Mouse (Mus musculus): ENCODE results near the gene Zfp692. TPM values are rescaled to one million over a fixed set of nuclear protein-coding genes. Genes with fewer than 3 reads are reported as not detected.

Zfp692 gene
- polyA plus RNA-seq, 2 experiments from 2014 or later = 10.7 TPM

DNA sequence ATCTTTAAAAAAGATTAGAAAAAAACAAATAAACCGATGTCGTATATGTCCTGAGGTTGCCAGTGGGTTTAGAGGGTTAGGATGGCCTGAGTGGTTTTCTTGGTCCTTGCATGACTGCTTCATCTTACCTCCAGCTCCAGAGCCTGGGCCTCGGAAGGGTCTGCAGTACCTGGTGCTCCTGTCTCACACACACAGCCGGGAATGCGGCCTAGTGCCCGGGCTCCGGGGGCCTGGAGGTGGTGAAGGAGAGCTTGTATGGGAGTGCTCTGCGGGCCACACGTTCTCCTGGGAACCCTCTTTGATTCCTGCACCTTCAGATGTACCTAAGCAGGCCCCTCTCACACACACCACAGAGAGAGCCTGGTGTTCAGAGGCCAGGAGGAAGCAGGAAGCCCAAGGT is 1.8 kb downstream of the Zfp692 start:
- ATAC-seq = no peak

DNA sequence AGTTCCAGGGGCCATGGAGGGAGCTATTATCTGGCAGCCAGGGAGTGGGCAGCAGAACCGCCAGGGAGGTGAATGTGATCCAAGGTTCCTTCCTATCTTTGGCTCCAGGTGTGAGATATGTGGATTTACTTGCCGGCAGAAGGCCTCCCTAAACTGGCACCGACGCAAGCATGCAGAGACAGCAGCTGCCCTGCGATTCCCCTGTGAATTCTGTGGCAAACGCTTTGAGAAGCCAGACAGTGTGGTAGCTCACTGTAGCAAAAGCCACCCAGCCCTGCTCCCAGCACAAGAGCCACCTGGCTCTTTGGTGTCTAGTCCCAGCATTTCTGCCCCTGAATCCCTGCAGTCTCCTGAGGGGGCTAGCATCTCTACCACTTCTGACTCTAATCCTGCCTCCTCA is 7.2 kb downstream of the Zfp692 start:
- ATAC-seq = no peak

DNA sequence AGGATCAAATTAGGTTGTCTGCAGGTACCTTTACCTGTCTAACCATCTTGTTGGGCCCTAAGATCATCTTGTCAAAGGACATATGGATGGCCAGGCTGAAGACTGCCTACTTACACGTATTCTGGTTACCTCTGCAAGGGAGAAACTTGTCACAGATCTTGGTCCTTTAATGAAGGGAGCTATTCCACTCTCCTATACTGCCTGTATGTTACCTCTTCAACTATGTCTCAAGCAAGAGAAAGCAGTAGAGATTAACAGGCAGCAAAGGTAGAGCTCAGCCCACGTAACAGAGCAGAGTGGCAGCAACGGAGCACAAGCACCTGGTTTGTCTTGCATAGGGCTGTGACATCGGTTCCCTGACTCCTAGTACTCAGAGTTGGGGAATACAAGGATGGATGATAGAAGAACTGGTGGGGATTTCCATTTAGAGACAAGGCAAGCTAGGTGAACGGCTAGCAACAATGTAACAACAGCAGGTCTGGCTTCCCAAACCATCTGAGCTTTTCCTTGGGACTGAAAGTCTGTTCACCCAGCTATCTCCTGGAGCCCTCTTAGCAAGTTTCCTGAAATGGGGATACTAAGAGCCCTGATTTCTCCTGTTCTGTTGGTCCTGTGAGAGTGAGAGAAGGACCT is 8.8 kb downstream of the Zfp692 start:
- ATAC-seq = no peak

DNA sequence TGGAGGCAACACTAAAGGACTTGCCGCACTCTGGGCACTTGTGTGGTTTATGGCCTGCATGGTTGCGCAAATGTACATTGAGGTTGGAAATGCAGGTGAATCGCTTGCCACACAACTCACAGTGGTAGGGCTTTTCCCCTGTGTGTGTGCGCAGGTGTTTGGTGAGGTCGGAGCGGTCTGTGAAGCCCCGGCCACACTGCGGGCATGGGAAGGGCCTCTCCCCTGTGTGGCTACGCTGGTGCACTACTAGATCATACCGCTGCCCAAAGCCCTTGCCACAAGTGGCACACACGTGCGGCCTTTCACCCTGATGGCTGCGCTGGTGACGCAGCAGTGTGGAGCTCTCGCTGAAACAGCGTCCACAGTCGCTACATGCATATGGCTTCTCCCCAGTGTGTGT is 9.5 kb downstream of the Zfp692 start:
- no peak for ATAC-seq

DNA sequence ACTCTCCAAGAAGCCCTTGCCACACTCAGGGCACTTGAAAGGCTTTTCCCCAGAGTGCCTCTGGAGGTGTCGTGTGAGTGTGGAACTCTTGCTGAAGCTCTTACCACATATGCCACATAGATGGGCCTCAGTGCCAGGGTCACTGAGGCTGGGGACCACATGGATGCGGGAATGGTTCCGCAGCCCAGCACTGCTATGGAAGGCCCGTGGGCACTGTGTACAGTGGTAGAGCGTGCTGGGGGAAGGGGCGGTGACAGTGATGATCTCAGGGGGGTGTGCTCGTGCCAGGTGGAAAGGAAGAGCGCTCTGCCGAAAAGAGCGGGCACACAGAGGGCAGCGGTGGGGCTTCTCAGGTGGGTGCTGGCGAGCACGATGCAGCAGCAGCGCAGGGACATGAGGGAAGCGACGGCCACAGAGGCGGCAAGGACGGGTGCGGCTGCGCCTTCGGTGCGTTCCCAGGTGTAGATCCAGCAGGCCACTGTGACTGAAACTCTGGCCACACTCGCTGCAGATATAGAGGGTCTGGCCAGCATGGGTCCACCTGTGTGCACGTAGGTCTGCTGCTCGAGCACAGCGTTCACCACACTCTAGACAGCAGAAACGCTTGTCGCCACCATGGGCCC is 10.0 kb downstream of the Zfp692 start:
- no peak for ATAC-seq

DNA sequence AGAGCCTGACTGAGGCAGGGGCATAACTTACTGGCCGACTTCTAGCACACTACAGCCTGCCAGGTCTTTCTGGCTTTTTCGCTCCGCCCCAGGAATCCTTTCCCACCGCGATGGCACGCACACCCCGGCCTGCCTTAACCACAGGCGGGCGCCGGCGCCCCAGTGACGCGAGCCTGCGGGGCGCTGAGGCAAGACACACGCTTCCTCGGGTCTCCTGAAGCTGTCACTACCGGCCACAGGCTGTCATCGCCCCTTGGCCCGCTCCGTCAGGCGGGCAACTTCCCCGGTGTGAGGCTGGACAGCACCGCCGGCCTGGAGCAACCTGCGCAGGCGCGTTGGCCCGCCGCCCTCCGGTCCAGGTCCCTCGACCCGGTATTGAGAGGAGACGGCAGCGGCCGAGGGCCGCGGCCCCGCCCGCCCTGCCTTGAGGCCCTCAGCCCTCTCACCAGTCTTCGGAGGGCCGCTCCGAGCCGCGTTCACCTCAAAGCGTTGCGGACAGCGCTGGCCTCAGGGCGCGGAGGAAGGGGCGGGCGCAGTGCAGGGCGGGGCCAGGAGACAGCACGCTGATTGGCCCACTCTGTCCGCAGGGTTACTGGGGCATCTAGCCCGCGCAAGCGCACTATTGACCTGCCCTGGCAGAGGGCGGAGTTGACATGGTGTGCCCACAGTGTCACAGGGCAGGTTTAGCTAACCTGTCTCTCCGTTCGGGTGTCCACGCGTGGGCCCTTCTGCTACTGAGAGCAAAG is 16.1 kb downstream of the Zfp692 start:
- ATAC-seq = peak; percentile 94

DNA sequence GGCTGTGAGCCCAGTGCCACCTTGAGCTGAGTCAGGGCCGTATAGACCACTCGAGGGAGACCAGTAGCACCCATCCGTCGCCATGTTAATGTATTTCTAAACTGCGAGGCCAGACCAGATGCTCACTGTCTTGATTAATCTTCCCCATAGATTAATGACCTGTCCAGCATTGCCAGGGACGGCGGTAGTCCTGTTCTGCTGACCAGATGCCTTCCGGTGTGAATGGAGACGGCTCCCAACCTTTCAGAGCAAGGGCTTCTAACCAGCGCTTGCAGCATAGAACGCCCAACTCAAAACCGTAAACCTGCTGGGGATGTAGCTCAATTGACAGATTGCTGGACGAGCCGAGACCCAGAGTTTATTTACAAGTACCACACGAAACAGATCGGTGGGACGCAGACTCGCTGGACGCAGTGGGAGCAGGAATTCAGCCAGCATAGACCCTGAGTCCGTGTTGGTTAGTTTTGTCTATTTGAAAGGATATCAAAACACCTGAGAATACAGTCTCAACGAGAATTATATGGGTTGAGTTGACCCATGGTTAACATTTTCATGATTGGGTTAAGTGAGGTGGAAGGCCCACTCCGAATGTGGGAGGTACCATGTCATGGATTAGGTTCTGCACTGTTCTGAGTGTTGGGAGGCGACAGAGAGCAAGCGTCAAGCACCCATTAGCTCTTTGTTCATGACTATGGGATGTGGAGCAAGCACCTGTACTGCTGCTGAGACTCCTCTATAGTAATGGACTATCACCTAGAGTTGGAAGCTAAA is 16.9 kb downstream of the Zfp692 start:
- peak; percentile 8 for ATAC-seq

DNA sequence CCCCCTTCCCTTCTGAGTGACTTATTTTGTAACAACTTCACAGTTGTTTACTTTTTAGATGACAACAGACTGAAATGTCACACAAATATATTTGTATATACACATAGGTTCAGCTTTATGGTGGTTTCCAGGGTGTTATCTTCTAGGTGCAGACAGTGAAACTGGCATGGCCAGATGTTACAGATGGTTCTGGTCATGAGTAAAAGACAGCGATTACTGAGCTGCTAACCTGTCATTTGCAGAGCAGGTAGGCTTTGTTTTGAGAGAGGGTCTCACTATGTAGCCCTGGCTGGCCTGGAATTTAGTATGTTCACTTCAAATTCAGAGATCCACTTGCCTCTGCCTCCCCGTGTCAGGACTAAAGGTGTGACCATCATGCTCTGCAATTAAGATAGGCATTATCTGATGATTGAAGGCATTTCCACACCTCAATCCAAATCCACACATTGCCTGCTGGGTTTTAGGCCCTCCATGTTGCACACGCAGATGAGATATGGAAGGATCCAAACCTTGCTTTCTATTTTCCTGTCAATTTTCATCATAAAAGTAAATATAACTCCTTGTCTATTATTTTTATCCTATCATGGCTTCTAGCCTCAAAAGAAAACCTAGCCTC is 17.9 kb downstream of the Zfp692 start:
- ATAC-seq = no peak

DNA sequence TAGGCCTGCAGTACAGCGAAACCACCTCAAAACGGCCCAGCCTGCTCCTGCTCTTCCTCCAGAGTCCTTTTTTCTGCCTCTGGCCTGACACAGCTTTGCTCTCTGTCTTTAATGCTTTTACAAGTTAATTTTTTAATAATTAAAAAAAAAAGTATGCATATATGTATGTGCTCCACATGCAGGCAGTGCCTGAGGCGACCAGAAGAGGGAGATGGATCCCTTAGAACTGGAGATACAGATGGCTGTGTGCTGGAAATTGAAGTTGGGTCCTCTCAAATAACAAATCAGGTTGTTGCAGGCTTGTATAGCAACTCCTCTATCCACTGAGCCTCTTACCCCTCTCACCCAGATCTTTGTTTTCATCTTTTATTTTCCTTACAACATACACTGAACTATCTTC is 19.9 kb downstream of the Zfp692 start:
- no peak for ATAC-seq

DNA sequence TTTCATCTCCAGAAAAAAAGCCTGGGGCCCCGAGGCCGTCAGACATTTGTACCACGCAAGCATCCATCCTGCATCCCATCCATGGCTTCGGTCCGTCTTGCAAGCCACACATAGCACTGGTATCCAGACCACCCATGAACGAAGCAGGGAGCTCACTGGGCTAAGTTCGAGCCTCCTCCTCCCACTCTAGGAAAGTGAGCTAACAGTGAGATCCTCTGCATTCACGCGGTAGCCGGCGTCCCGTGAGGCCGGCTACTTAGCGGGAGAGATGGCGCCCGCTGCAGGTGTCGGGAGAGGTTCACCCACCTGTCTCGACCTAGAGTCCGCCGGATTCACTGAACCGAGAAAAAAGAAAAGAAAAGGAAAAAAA is 23.0 kb downstream of the Zfp692 start:
- peak; percentile 22 for ATAC-seq

DNA sequence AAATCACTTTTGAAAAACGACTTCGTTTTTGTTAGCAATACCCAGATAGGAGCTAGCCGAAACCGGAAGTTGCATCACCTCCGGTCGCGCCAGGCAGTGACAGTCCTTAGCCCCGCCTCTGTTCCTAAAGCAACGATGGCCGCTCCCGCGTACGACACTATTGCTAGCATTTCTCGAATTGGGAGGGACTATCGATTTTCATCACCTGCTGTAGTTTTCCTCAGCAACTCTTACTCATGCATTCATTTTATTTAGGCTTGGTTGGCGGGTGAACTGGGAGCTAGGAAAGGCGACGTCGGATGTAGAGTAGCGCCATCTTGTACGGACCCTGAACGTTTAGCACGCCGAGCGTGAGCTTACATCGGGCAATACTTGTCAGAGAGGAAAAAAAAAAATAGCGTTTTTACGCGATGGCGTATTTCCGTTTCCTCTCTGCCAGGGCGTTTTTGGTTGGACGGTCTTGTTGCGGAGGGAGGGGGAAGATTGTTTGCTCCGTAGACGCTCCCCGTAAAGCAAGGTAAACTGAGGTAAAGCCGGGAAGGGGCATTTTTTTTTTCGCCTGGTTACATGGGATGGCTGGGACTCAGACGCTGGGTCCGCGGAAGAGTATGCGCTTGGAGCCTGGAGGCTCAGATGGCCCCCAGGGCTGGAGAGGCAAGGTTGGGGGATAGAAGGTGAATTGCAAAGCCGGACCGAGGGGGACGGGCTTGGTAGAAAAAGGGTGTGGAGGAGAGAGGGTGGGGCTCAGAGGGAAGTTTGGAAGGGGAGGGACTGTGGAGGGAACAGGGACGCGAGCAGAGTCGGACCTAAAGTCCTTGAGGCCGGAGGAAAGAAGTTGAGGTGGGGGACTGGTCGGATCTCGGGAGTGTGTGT is 23.6 kb downstream of the Zfp692 start, which contains the start of the genes Zfp672 and Sh3bp5l:
Gene Zfp672, minus strand, starts transcription at position 64 of the 873 bp plus-strand sequence.
Gene Sh3bp5l, plus strand, starts transcription at position 449 of the 873 bp plus-strand sequence.
- ATAC-seq = peak; percentile 94

DNA sequence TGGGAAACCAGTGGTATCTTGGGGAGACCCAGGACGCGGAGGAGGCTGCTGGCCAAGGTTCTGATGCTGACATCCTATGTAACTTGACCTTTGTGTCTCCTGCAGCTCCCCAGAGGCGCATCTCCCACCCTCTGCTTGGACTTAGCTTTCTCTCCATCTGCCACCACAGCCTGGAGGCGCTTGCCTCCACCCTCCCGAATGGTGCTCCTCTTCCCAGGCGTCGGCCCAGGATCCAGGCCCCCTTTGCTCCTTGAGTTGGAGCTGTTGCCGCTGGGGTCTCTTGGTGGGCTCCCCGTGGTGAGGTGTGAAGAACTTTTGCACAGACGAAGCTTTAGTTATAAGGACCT is 24.3 kb downstream of the Zfp692 start:
- no peak for ATAC-seq

DNA sequence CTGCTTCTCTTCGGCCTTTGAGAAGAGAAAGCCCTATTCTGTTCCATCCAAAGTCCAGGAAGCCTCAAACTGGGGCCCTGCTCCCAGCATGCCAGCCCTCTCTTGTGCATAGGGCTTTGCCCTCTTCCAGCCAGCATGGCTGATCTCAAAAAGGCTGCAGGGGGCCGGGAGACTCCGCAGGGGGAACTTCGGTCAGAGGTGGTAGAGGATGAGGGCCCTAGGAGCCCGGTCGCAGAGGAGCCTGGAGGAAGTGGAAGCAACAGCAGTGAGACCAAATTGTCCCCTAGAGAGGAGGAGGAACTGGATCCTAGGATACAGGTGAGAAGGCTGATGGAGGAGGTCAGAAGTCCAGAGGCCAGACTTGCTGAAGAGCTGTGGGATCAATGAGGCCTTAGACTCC is 24.7 kb downstream of the Zfp692 start:
- no peak for ATAC-seq

DNA sequence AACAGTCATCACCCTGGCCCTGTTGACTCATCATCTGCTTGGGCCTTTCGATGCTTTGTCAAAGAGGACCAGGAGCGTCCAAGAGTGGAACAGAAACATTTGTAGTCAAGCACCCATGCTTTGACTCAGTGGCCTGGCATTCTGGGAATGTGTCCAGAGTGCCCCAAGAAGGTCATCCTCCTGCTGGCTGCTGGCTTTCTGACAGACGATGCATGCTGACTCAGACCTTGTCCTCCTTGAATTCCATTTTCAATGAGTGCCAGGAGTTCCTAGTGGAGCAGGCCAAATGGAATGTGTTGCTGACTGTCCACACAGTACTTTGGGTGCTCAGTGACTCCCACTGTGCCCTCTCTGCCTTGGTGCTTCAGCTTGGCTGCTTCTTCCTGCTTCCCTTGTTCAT is 27.9 kb downstream of the Zfp692 start:
- ATAC-seq = no peak

DNA sequence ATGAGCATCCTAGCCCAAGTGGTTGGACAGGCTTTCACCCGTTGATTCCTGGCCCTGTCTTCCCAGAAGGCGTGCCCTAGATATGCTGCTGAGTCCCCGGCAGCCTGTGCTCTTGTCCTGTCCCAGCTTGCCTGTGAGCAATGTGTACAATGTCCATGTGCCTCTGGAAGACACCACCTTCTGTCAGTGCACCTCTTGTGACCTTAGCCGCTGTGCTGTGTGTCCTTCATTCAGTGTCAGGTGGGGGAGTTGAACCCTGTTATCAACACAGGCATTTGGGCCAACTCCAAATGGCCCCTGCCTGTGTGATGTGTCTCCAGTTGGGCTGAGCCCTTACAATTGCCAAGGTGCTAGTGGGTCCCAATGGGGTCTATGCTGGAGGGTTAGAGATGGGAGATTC is 39.9 kb downstream of the Zfp692 start:
- no peak for ATAC-seq

DNA sequence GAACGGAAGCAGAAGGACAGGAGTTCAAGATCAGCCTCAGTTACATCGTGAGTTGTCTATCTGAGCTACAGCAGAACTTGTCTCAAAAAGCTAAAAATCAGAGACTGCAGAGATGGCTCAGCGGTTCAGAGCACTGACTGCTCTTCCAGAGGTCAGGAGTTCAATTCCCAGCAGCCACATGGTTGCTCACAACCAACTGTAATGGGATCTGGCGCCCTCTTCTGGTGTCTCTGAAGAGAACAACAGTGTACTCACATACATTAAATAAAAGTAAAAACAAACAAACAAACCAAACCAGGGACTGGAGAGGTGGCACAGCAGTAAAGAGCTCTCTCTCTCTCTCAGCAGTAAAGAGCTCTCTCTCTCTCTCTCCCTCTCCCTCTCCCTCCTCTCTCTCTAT is 43.8 kb downstream of the Zfp692 start:
- no peak for ATAC-seq

DNA sequence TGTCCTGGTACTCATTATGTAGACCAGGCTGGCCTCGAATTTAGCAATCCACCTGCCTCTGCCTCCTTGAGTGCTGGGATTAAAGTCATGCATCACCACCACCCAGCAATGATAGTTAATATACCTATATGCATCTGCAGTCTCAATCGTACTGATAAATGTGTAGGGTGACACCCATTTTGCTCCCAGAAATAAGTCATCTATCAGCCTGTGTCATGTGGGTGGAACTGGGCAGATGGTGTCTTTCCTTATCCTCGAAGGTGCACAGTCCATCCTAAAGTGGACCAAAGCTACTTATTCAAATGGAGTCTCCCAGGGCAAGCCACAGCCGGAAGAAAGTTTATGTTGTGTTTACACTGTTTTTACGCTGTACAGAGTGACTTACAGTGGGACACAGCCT is 44.3 kb downstream of the Zfp692 start:
- ATAC-seq = no peak

DNA sequence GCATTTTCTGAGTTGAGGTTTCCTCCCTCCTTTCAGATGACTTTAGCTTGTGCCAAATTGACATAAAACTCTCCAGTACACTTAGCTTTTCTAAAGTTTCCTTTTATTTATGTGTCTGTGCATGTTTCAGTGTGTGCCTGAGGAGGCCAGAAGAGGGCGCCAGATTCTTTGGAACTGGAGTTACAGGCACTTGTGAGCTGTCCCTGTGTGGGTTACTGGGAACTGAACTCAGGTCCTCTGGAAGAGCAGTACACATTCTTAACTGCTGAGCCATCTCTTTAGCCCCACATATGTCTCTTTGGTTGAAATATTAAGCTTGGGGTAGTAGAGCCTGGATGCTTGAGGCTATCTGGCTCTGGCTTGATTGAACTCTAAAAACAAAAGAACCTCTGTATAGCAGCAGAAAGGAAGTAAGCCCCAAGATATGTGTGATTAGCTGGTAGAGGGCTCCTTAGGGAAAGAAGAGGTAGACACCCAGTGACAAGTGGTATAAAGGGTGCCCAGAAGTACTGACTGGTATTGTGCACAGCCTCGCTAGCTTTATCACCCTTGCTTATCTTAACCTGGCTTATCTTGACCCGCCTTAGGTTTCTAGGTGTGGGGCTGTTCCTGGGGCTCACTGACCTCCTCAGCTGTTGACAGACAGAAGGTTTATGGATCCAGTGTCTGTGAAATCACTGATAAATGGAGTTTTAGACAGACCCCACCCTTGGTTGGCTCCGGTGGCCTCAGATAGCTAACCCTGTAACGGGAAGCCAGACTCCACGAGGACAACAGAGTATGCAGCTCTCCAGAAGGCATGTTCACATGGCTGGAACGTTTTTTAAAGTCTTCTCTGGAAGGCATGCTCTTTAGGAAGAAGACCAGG is 46.0 kb downstream of the Zfp692 start:
- no peak for ATAC-seq

DNA sequence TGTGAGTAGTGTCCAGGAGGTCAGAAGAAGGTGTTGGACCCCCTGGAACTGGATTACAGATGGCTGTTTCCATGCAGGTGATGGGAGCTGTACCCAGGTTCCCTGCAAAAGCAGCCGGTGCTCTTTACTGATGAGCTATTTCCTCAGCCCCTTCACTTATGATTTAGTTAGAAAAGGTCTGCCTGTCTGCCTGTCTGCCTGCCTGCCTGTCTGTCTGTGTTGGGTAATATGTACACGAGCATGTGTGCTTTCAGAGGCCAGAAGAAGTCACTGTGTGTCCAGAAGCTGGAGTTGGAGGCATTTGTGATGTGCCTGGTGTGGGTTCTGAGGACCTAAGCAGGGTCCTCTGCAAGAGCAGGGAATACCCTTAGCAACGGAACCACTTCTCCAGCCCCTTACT is 46.8 kb downstream of the Zfp692 start:
- no peak for ATAC-seq

DNA sequence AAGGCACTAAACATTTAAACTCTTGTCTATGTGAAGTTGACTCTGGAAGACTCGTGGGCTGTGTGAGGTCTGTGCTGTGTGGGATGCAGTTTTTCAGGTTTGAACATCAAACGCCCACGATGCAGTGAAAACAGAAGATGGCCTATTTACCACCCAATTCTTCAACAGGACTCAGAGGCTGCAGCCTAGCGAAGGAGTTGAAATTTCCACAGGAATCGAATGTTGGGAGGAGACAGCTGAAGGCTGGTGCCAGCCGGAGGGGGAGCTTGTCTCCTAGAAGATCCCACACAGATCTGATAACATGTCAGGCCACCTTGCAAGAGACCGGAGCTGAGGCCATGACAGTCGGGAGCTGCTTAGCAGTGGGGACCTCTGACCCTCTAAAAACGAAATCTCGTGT is 47.6 kb downstream of the Zfp692 start:
- no peak for ATAC-seq

DNA sequence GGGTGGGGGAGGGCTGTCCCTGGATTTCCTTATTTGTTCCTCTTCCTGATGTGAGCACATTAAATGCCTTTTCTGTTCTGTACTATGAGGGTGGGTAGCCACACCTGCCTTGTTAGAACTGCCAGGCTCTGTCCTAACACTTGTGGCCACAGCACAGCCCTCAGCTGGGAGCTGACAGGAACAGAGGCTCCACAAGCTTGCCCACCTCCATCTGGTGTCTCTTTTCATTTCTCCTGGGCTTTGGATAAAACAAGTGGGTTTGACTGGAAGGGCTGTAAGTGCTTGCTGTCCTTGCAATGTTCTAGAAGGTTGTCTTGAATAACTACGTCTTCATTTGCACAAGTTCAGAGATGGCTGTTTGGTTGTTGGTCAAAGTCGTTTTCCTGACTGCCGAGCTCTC is 48.1 kb downstream of the Zfp692 start:
- ATAC-seq = no peak
